7 mouse cellular contexts compared by ENCODE assay signal in genomic region chr10:67538585-67539400, GRCm38 (mm10). TPM values are rescaled to one million over a fixed set of nuclear protein-coding genes. Genes with fewer than 3 reads are reported as not detected.
A peak's percentile ranks its signal among the peaks of the same experiment; 100 is the strongest.
DNase-seq lines count a peak whose midpoint lies in the region; ATAC-seq and TF ChIP-seq lines count a peak whose summit lies in the region.

No protein-coding gene starts in this region.

- H3K36me3 ChIP-seq in lung, embryonic 15.5 days: no peaks in the 10 kb centered on the region
- no peaks in the 10 kb centered on the region for H3K36me3 ChIP-seq in forebrain, embryonic 14.5 days (ENCODE audit: control insufficient read depth, insufficient read depth, low read length)
- H3K36me3 ChIP-seq in intestine, postnatal 0 days (ENCODE audit: control insufficient read depth, insufficient read depth): no peaks in the 10 kb centered on the region
- H3K36me3 ChIP-seq in midbrain, embryonic 16.5 days (ENCODE audit: control insufficient read depth, insufficient read depth, low read length): no peaks in the 10 kb centered on the region

- H3K9me3 ChIP-seq in lung, embryonic 15.5 days: no peaks in the 10 kb centered on the region
- no peaks in the 10 kb centered on the region for H3K9me3 ChIP-seq in forebrain, embryonic 14.5 days (replicated peaks; ENCODE audit: control insufficient read depth, low read length)
- H3K9me3 ChIP-seq in intestine, postnatal 0 days (ENCODE audit: control insufficient read depth): no peaks in the 10 kb centered on the region
- H3K9me3 ChIP-seq in midbrain, embryonic 16.5 days (replicated peaks; ENCODE audit: control insufficient read depth, low read length, poor library complexity, severe bottlenecking): no peaks in the 10 kb centered on the region

- peaks cover 78% of the 10 kb centered on the region for H3K27me3 ChIP-seq in lung, embryonic 15.5 days
- H3K27me3 ChIP-seq in forebrain, embryonic 14.5 days (replicated peaks; ENCODE audit: control insufficient read depth, insufficient read depth, low read length): peaks cover 85% of the 10 kb centered on the region
- H3K27me3 ChIP-seq in intestine, postnatal 0 days (replicated peaks; ENCODE audit: control insufficient read depth, insufficient read depth, low read length): peaks cover 56% of the 10 kb centered on the region
- peaks cover 70% of the 10 kb centered on the region for H3K27me3 ChIP-seq in midbrain, embryonic 16.5 days (ENCODE audit: control insufficient read depth, insufficient read depth, low read depth, low read length)

- H3K4me1 ChIP-seq in lung, embryonic 15.5 days: peaks cover 34% of the 10 kb centered on the region
- peaks cover 11% of the 10 kb centered on the region; the same call in 1 of the 2 replicates for H3K4me1 ChIP-seq in forebrain, embryonic 14.5 days (ENCODE audit: control insufficient read depth, insufficient read depth, low read length)
- H3K4me1 ChIP-seq in intestine, postnatal 0 days (replicated peaks; ENCODE audit: control insufficient read depth, insufficient read depth, low read length): 0 out of 2 replicates have a peak, but pooled peaks cover 5% of the 10 kb centered on the region
- H3K4me1 ChIP-seq in midbrain, embryonic 16.5 days (ENCODE audit: control insufficient read depth, insufficient read depth, low read length): peaks cover 37% of the 10 kb centered on the region

- ATAC-seq in lung, embryonic 15.5 days (ENCODE audit: borderline replicate concordance, extremely low read depth, low FRiP score, low TSS enrichment): no peak
- ATAC-seq in forebrain, embryonic 14.5 days: no peak
- ATAC-seq in intestine, postnatal 0 days: no peak
- ATAC-seq in midbrain, embryonic 16.5 days: no peak
- no peak for ATAC-seq in erythroid progenitor cell, adult 5-6 weeks (replicated peaks; ENCODE audit: low FRiP score, poor library complexity, severe bottlenecking)

- H3K4me2 ChIP-seq in lung, embryonic 15.5 days: peak overlapping the region; percentile 99
- peak overlapping the region; percentile 82 for H3K4me2 ChIP-seq in forebrain, embryonic 14.5 days (ENCODE audit: low read length)
- H3K4me2 ChIP-seq in intestine, postnatal 0 days (replicated peaks; ENCODE audit: low read depth): peak overlapping the region; percentile 99
- peak overlapping the region; percentile 93 for H3K4me2 ChIP-seq in midbrain, embryonic 16.5 days (ENCODE audit: low read length)

- no peak overlapping the region for H3K27ac ChIP-seq in lung, embryonic 15.5 days
- H3K27ac ChIP-seq in forebrain, embryonic 14.5 days (ENCODE audit: low read depth, low read length): no peak overlapping the region
- no peak overlapping the region for H3K27ac ChIP-seq in intestine, postnatal 0 days (ENCODE audit: low read depth, low read length)
- no peak overlapping the region for H3K27ac ChIP-seq in midbrain, embryonic 16.5 days (ENCODE audit: low read length)

- H3K9ac ChIP-seq in lung, embryonic 15.5 days: no peak overlapping the region
- H3K9ac ChIP-seq in forebrain, embryonic 14.5 days (ENCODE audit: low read length): no peak overlapping the region
- no peak overlapping the region for H3K9ac ChIP-seq in intestine, postnatal 0 days (ENCODE audit: low read depth, low read length)
- H3K9ac ChIP-seq in midbrain, embryonic 16.5 days (ENCODE audit: low read depth, low read length): no peak overlapping the region

- WGBS in lung, embryonic 15.5 days: 1% methylated on average over 50 of the region's 50 CpGs
- 1% methylated on average over 50 of the region's 50 CpGs for WGBS in forebrain, embryonic 14.5 days
- 1% methylated on average over 50 of the region's 50 CpGs for WGBS in intestine, postnatal 0 days
- WGBS in midbrain, embryonic 16.5 days: under 1% methylated on average over 50 of the region's 50 CpGs

- peak overlapping the region; percentile 78 for H3K4me3 ChIP-seq in lung, embryonic 15.5 days
- H3K4me3 ChIP-seq in forebrain, embryonic 14.5 days (ENCODE audit: low read depth, low read length): peak overlapping the region; percentile 51
- H3K4me3 ChIP-seq in intestine, postnatal 0 days (ENCODE audit: low read depth, low read length): peak overlapping the region; percentile 69
- H3K4me3 ChIP-seq in midbrain, embryonic 16.5 days (ENCODE audit: low read depth, low read length): peak overlapping the region; percentile 19

- TF ChIP-seq CTCF in intestine, postnatal 0 days (IDR thresholded peaks at IDR 0.05; ENCODE audit: low read depth): no peak

- DNase-seq in lung, postnatal 10 days: no peak
- DNase-seq in brain, adult 2 months (ENCODE audit: low read depth, low spot score): peak; percentile 30
- no peak for DNase-seq in forebrain, embryonic 14.5 days (ENCODE audit: low spot score)

RNA-seq across cellular contexts. Expression of gene Egr2, which starts 3.5 kb away (rescaled TPM):
- polyA plus RNA-seq in lung, embryonic 15.5 days (2015; fragmentation: Nextera tagmentation; extraction: Ambion mirVana): 0.34 and 0.57 TPM in 2 replicates
- polyA plus RNA-seq in forebrain, embryonic 14.5 days (2014; fragmentation: Nextera tagmentation; extraction: Ambion mirVana): 0.08 and 0.12 TPM in 2 replicates
- 0.60 TPM in 2 replicates for polyA plus RNA-seq in intestine, postnatal 0 days (2015; fragmentation: Nextera tagmentation; extraction: Ambion mirVana)
- 0.45 and 0.68 TPM in 2 replicates for polyA plus RNA-seq in midbrain, embryonic 16.5 days (2015; fragmentation: Nextera tagmentation; extraction: Ambion mirVana)
- total RNA-seq in erythroid progenitor cell, adult 5-6 weeks (2015; ENCODE audit: low replicate concordance): not detected in 2 replicates
- 1.4 and 4.7 TPM in 2 replicates for total RNA-seq in erythroid progenitor cell, adult 5-6 weeks (2017; ENCODE audit: low replicate concordance)

RNA-seq across cellular contexts. Expression of gene Ado, which starts 10.0 kb away (rescaled TPM):
- polyA plus RNA-seq in lung, embryonic 15.5 days (2015; fragmentation: Nextera tagmentation; extraction: Ambion mirVana): 61.5 and 64.6 TPM in 2 replicates
- polyA plus RNA-seq in forebrain, embryonic 14.5 days (2014; fragmentation: Nextera tagmentation; extraction: Ambion mirVana): 67.3 and 80.5 TPM in 2 replicates
- 17.4 and 18.5 TPM in 2 replicates for polyA plus RNA-seq in intestine, postnatal 0 days (2015; fragmentation: Nextera tagmentation; extraction: Ambion mirVana)
- polyA plus RNA-seq in midbrain, embryonic 16.5 days (2015; fragmentation: Nextera tagmentation; extraction: Ambion mirVana): 77.2 and 77.3 TPM in 2 replicates
- total RNA-seq in erythroid progenitor cell, adult 5-6 weeks (2015; ENCODE audit: low replicate concordance): 1.8 and 5.4 TPM in 2 replicates
- total RNA-seq in erythroid progenitor cell, adult 5-6 weeks (2017; ENCODE audit: low replicate concordance): 1.7 and 6.9 TPM in 2 replicates

Comparison
In these comparisons a context has a peak if more than half of its experiments do, and no peak if none do; other contexts are left out.
1. H3K4me3 ChIP-seq: peak in every context shown above with its lines; median percentile 78 in lung, embryonic 15.5 days; 69 in intestine, postnatal 0 days; 51 in forebrain, embryonic 14.5 days; 19 in midbrain, embryonic 16.5 days.